Comparison of ENCODE assay signal across 13 mouse cellular contexts in genomic region chr11:113901906-113902305, GRCm38 (mm10).
A peak's percentile ranks its signal among the peaks of the same experiment; 100 is the strongest.
DNase-seq lines count a peak whose midpoint lies in the region.
"Had no signal": no experiment of that assay in that cellular context is flagged by ENCODE, and none has a peak within 500 bp of the region (broad histone marks: within the 10 kb centered on the region; RNA-seq: fewer than 3 reads in every experiment).

No protein-coding gene starts in this region.

- intact Hi-C loops in left cerebral cortex, postnatal 25 days (cut with DNase I) = no loop called here

- DNase-seq in cerebellum, adult 11-12 months = peak; percentile 17
- no peak for DNase-seq in cerebellum, adult 11 months
- peak; percentile 12 for DNase-seq in cerebellum, adult 8-10 months
- DNase-seq in cerebellum, postnatal 10 days = peak; percentile 61 to 70
- peak; percentile 38 to 39 for DNase-seq in cerebellum, postnatal 36 days
- no peak for DNase-seq in left cerebral cortex, postnatal 25 days (ENCODE audit: low spot score in 2 of 2)
- DNase-seq in adrenal gland, adult (ENCODE audit: inconsistent age in 2 of 2, low spot score in 1 of 2) = no peak
- DNase-seq: adrenal gland, adult 2 months; adrenal gland, postnatal 14 days; embryo, embryonic 11 days; gastrocnemius, postnatal 10 days; heart, adult 11 months; kidney, adult 2 months had no signal

Comparison
In these comparisons a context has a peak if more than half of its experiments do, and no peak if none do; other contexts are left out.
1. DNase-seq: peak in cerebellum, adult 11-12 months (single experiment), cerebellum, adult 8-10 months (single experiment), cerebellum, postnatal 10 days (2 of 2) and cerebellum, postnatal 36 days (2 of 2); none in cerebellum, adult 11 months (single experiment), left cerebral cortex, postnatal 25 days (0 of 2) and adrenal gland, adult (0 of 2).